Mouse (Mus musculus) limb, embryonic 14.5 days (tissue): ENCODE data around the gene Klhdc3. TPM values are rescaled to one million over a fixed set of nuclear protein-coding genes. Genes with fewer than 3 reads are reported as not detected.

Source experiments
- ATAC-seq: fragments of 200-750 bp; cut with Nextera tagmentation; 2 replicates; pipeline ENCODE4 v1.8.0; 2017; ENCODE audit warnings: low read depth, moderate number of reproducible peaks, moderate TSS enrichment; ENCODE audit not compliant: low FRiP score
- DNase-seq: peaks from one replicate; pipeline ENCODE4 v3.0.0-alpha.2; 2015; ENCODE audit warnings: low spot score
- H3K27ac ChIP-seq: fragments of 300-500 bp; sonication (generic); replicated peaks from 2 replicates; pipeline ENCODE4 v1.5.1; 2014; ENCODE audit warnings: low read depth, mild to moderate bottlenecking, low read length, moderate library complexity, mixed read lengths
- H3K27me3 ChIP-seq: fragments of 300-500 bp; sonication (generic); 2 replicates; pipeline ENCODE4 v1.6.1; 2014; ENCODE audit warnings: low read length, mixed read lengths; ENCODE audit not compliant: control insufficient read depth, insufficient read depth
- H3K36me3 ChIP-seq: fragments of 300-500 bp; sonication (generic); 2 replicates; pipeline ENCODE4 v1.6.1; 2014; ENCODE audit warnings: mild to moderate bottlenecking, low read length, moderate library complexity, mixed read lengths; ENCODE audit not compliant: control insufficient read depth, insufficient read depth
- H3K4me1 ChIP-seq: fragments of 300-500 bp; sonication (generic); 2 replicates; pipeline ENCODE4 v1.6.1; 2014; ENCODE audit warnings: antibody characterized with exemption, low read length, mixed read lengths; ENCODE audit not compliant: control insufficient read depth, insufficient read depth
- H3K4me2 ChIP-seq: fragments of 300-500 bp; sonication (generic); replicated peaks from 2 replicates; pipeline ENCODE4 v1.6.1; 2014; ENCODE audit warnings: low read depth, mild to moderate bottlenecking, low read length, moderate library complexity; ENCODE audit not compliant: severe bottlenecking
- H3K4me3 ChIP-seq: fragments of 300-500 bp; sonication (generic); replicated peaks from 2 replicates; pipeline ENCODE4 v1.5.1; 2014; ENCODE audit warnings: low read length
- H3K9ac ChIP-seq: fragments of 300-500 bp; sonication (generic); 2 replicates; pipeline ENCODE4 v1.6.1; 2014; ENCODE audit warnings: mild to moderate bottlenecking, low read depth, low read length, moderate library complexity; ENCODE audit not compliant: severe bottlenecking
- H3K9me3 ChIP-seq: fragments of 300-500 bp; sonication (generic); 2 replicates; pipeline ENCODE4 v1.6.1; 2016; ENCODE audit warnings: low read length; ENCODE audit not compliant: control insufficient read depth
- POLR2A ChIP-seq: fragments of 200-500 bp; IDR thresholded peaks from 2 replicates; pipeline ENCODE4 v1.8.0; 2012; ENCODE audit warnings: inconsistent platforms, mild to moderate bottlenecking, moderate library complexity, borderline replicate concordance; ENCODE audit not compliant: insufficient read depth, insufficient read length; ENCODE audit errors: extremely low read depth
- WGBS: fragments of 180-500 bp; shearing (Covaris S2); extraction: QIAGEN DNeasy Blood & Tissue Kit; methylation state at CpG from one replicate; pipeline ENCODE4 v1.1.7; 2014; 5-methylcytosine and 5-hydroxymethylcytosine counted together
- polyA plus RNA-seq, 2 experiments: library from polyadenylated mRNA; depleted of rRNA in 1 of 2; stranded (reverse) in 1 of 2; unstranded in 1 of 2; fragments of >200 nt; fragmentation: Nextera tagmentation in 1 of 2; extraction: Ambion mirVana in 1 of 2; gene quantifications; 2 replicates each; pipeline versions ENCODE4 v1.2.1 to v1.2.3; 2012 to 2014

The Klhdc3 gene
- polyA plus RNA-seq, 2 experiments, result 122 to 137 TPM

DNA sequence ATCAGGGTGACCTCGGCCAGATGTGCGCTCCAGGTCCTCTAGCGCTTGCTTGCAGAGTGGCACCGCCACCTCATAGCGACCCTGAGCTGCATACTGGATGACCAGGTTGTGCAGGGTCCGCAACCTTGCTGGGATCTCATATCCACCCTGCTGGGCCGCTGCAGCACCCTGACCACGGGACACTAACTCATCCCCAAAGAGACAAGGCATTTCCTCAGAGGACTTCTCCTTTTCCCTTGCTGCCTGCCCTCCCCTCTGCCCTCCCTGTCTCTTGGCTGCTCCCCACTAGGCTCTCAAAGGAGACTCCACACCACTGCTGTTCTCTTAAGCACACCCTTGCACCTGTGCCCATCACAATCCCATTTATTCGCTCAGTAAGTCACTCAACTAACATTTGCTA lies 40.8 kb downstream of the Klhdc3 start:
- no peak for ATAC-seq
- no peaks in the 10 kb centered on the region for H3K27me3 ChIP-seq
- no peak for TF ChIP-seq POLR2A
- peaks cover 7% of the 10 kb centered on the region; the same call in 1 of the 2 replicates for H3K4me1 ChIP-seq
- H3K4me2 ChIP-seq, result no peak overlapping the region
- H3K4me3 ChIP-seq, result no peak overlapping the region
- peaks cover 29% of the 10 kb centered on the region for H3K36me3 ChIP-seq
- WGBS, result 74% methylated on average over 9 of the region's 9 CpGs
- DNase-seq, result no peak
- H3K9me3 ChIP-seq, result no peaks in the 10 kb centered on the region
- H3K27ac ChIP-seq, result no peak overlapping the region
- H3K9ac ChIP-seq, result no peak overlapping the region

DNA sequence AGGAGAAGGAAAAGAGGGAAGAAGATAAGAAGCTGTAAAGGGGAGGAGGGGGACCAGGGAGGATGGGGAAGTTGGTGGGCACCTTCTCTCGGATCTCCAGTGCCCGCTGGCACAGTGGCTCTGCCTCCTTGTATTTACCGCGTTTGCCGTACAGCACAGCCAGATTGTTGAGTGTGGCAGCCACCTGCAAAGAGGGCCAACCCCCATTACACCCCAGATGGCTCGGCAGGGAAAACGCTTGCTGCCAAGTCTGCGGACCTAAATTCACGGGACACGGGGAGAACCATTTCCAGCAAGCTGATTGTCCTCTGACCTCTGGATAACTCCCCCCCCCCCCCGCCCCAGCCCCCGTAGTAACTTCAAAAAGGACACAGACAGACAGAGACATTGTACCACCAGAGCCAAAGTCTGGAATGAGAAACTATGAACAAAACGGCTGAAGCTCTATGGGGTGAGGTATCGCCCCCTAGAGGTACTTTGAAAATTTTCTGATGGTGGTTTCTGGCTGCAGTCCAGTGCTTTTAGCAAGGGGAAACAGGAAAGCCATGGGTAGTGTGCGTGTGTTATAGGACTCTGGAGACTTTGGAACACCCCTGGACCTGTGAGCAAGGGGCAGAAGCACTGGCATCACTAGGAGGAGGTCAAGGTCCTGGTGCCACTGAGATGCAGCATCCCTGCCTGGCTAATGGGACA lies 43.7 kb downstream of the Klhdc3 start:
- Histone ChIP-seq H3K27ac (no peak overlapping the region), H3K4me2 (peak overlapping the region; percentile 39), H3K9ac (no peak overlapping the region), H3K4me1 (peaks cover 7% of the 10 kb centered on the region; the same call in 1 of the 2 replicates), H3K9me3 (no peaks in the 10 kb centered on the region), H3K36me3 (peaks cover 32% of the 10 kb centered on the region), H3K4me3 (0 out of 2 replicates have a peak overlapping the region, but pooled peaks have one; percentile 4), H3K27me3 (no peaks in the 10 kb centered on the region)
- 14% methylated on average over 15 of the region's 15 CpGs for WGBS
- peak; percentile 91 for DNase-seq
- TF ChIP-seq POLR2A, result no peak
- peak; percentile 37; the same call in 1 of the 2 replicates for ATAC-seq

GRCm38 (mm10) chr17:46629685-46630441 lies 50.9 kb downstream of the Klhdc3 start:
- peak overlapping the region; percentile 93 for H3K27ac ChIP-seq

GRCm38 (mm10) chr17:46628791-46629684 lies 51.7 kb downstream of the Klhdc3 start, which contains the start of gene Ptk7:
Gene Ptk7 (minus strand): TSS chr17:46629504.
- H3K36me3 ChIP-seq, result peaks cover 20% of the 10 kb centered on the region; the same call in 1 of the 2 replicates
- no peaks in the 10 kb centered on the region for H3K9me3 ChIP-seq
- ATAC-seq (peak; percentile 85), DNase-seq (peak; percentile 89)
- H3K27me3 ChIP-seq, result no peaks in the 10 kb centered on the region
- peak within 1 kb of the TSS; percentile 95 for H3K9ac ChIP-seq
- TF ChIP-seq POLR2A, result no peak
- H3K4me2 ChIP-seq, result peak within 1 kb of the TSS; percentile 84
- peak within 1 kb of the TSS; percentile 99 for H3K4me3 ChIP-seq
- H3K27ac ChIP-seq, result peak within 1 kb of the TSS; percentile 93
- peaks cover 54% of the 10 kb centered on the region for H3K4me1 ChIP-seq
- under 1% methylated on average over 59 of the region's 90 CpGs for WGBS

More at GRCm38 (mm10) chr17:46629685-46630441, 50.9 kb downstream of the Klhdc3 start:
- H3K9me3 ChIP-seq, result no peaks in the 10 kb centered on the region
- peak; percentile 66 for ATAC-seq
- TF ChIP-seq POLR2A, result no peak
- DNase-seq, result peak; percentile 75
- peak overlapping the region; percentile 95; the same call in 1 of the 2 replicates for H3K9ac ChIP-seq
- H3K27me3 ChIP-seq, result no peaks in the 10 kb centered on the region
- peak overlapping the region; percentile 84 for H3K4me2 ChIP-seq
- peaks cover 46% of the 10 kb centered on the region for H3K4me1 ChIP-seq
- peaks cover 21% of the 10 kb centered on the region; the same call in 1 of the 2 replicates for H3K36me3 ChIP-seq
- H3K4me3 ChIP-seq, result peak overlapping the region; percentile 99
- 5% methylated on average over 12 of the region's 12 CpGs for WGBS
